Mouse (Mus musculus): ENCODE measurements around the gene Mvb12b. TPM values are rescaled to one million over a fixed set of nuclear protein-coding genes. Genes with fewer than 3 reads are reported as not detected.

Gene Mvb12b
- polyA plus RNA-seq, 1 experiment from 2014 or later, result 12.4 TPM

DNA sequence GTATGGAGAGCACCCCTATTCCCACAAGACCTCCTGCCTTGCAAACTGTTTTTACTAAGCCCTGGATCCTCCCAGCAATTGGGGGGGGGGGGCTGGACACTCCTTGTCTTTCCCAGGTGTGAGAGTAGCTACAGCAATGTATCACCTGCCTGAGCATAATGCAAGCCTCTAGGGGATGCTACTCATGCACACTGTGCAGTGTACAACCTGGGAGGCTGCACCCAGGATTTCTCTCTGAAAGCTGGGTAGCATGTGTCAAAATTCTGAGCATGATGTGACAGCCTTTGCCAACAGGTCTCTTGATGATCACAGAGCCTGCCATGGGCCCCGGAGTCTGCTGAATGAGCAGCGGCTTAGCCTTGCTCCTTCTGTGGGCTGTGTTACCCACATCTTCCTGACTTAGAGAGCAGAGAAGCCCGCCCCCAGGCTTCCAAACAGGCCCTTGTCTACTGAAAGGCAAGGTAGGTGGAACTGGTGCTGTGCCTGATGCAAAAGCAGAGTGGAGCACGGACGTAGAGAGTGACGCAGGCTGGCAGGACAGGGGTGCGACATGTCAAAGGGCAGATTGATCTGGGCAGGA lies 92.7 kb downstream of the Mvb12b start:
- Histone ChIP-seq H3K27ac (ENCODE audit: low read depth, low read length) (no peak overlapping the region), H3K4me1 (ENCODE audit: control insufficient read depth, insufficient read depth, low read length) (peaks cover 6% of the 10 kb centered on the region; the same call in 1 of the 2 replicates), H3K9ac (ENCODE audit: low read depth, low read length) (no peak overlapping the region), H3K4me3 (ENCODE audit: low read depth, low read length) (no peak overlapping the region), H3K4me2 (no peak overlapping the region), H3K36me3 (ENCODE audit: control insufficient read depth, insufficient read depth, low read length) (no peaks in the 10 kb centered on the region), H3K9me3 (replicated peaks; ENCODE audit: control insufficient read depth, low read length) (no peaks in the 10 kb centered on the region), H3K27me3 (ENCODE audit: control insufficient read depth, insufficient read depth, low read length) (no peaks in the 10 kb centered on the region)
- 87% methylated on average over 7 of the region's 7 CpGs for WGBS (ENCODE audit: insufficient replicate concordance)
- no peak for ATAC-seq (replicated peaks; ENCODE audit: insufficient number of reproducible peaks, low FRiP score, low TSS enrichment)

GRCm38 (mm10) chr2:33794483-33794882 lies 93.3 kb downstream of the Mvb12b start:
- Histone ChIP-seq H3K27me3 (ENCODE audit: control insufficient read depth, insufficient read depth, low read length) (no peaks in the 10 kb centered on the region), H3K9ac (ENCODE audit: low read depth, low read length) (no peak overlapping the region), H3K4me1 (ENCODE audit: control insufficient read depth, insufficient read depth, low read length) (peaks cover 6% of the 10 kb centered on the region), H3K9me3 (replicated peaks; ENCODE audit: control insufficient read depth, low read length) (no peaks in the 10 kb centered on the region), H3K4me3 (ENCODE audit: low read depth, low read length) (no peak overlapping the region), H3K36me3 (ENCODE audit: control insufficient read depth, insufficient read depth, low read length) (no peaks in the 10 kb centered on the region), H3K27ac (ENCODE audit: low read depth, low read length) (no peak overlapping the region), H3K4me2 (no peak overlapping the region)
- ATAC-seq (replicated peaks; ENCODE audit: insufficient number of reproducible peaks, low FRiP score, low TSS enrichment), result no peak
- WGBS (ENCODE audit: insufficient replicate concordance), result 66% methylated on average over 9 of the region's 9 CpGs

DNA sequence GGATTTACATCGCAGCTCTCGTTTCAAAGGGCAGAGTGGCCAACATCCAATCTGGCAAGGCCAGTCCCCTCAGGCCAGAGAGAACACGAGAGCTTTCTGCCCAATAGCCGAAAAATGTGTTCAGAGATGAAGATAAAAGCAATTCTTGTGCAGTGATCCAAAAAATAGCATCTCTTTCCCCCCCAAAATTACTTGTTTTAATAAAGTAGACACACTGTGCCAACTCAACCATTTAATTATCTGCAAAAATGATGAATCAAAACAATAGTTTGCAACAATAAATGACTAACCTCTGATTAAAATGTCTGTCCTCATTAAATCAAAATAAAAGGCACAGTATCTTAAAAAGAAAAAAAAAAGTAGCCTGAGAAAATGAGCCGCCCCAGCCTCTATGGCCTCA lies 97.4 kb downstream of the Mvb12b start:
- peaks cover 10% of the 10 kb centered on the region for H3K4me1 ChIP-seq (ENCODE audit: control insufficient read depth, insufficient read depth, low read length)
- no peak overlapping the region for H3K4me3 ChIP-seq (ENCODE audit: low read depth, low read length)
- no peaks in the 10 kb centered on the region for H3K9me3 ChIP-seq (replicated peaks; ENCODE audit: control insufficient read depth, low read length)
- H3K36me3 ChIP-seq (ENCODE audit: control insufficient read depth, insufficient read depth, low read length), result no peaks in the 10 kb centered on the region
- no peak overlapping the region for H3K9ac ChIP-seq (ENCODE audit: low read depth, low read length)
- no peak for ATAC-seq (replicated peaks; ENCODE audit: insufficient number of reproducible peaks, low FRiP score, low TSS enrichment)
- H3K27me3 ChIP-seq (ENCODE audit: control insufficient read depth, insufficient read depth, low read length), result no peaks in the 10 kb centered on the region
- H3K27ac ChIP-seq (ENCODE audit: low read depth, low read length), result no peak overlapping the region
- WGBS (ENCODE audit: insufficient replicate concordance), result 76% methylated on average over 5 of the region's 5 CpGs
- H3K4me2 ChIP-seq, result no peak overlapping the region

GRCm38 (mm10) chr2:33789732-33790131 lies 98.0 kb downstream of the Mvb12b start:
- Histone ChIP-seq H3K9me3 (replicated peaks; ENCODE audit: control insufficient read depth, low read length) (no peaks in the 10 kb centered on the region), H3K36me3 (ENCODE audit: control insufficient read depth, insufficient read depth, low read length) (no peaks in the 10 kb centered on the region), H3K27ac (ENCODE audit: low read depth, low read length) (no peak overlapping the region), H3K27me3 (ENCODE audit: control insufficient read depth, insufficient read depth, low read length) (no peaks in the 10 kb centered on the region), H3K4me1 (ENCODE audit: control insufficient read depth, insufficient read depth, low read length) (peaks cover 8% of the 10 kb centered on the region), H3K4me3 (ENCODE audit: low read depth, low read length) (no peak overlapping the region), H3K4me2 (no peak overlapping the region), H3K9ac (ENCODE audit: low read depth, low read length) (no peak overlapping the region)
- 62% methylated on average over 9 of the region's 9 CpGs for WGBS (ENCODE audit: insufficient replicate concordance)
- no peak for ATAC-seq (replicated peaks; ENCODE audit: insufficient number of reproducible peaks, low FRiP score, low TSS enrichment)

DNA sequence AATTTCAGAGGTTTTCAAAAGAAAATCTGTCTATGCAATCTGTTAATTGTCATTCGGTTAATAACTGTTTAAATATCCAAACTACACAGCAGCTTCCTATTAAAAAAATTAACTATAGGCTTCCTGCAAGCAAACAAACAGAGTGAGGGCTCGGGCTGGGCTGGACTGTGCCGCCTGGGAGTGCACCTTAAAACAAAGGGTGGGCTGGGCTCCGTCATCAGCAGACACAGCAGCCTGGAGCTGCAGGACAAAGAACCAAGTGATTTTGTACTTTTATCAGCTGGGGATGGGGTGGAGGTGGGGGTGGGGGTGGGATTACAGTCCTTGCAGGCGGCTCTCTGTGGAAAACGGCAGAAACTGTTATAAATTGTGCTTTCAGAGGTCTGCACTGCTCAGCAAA lies 98.5 kb downstream of the Mvb12b start:
- H3K4me1 ChIP-seq (ENCODE audit: control insufficient read depth, insufficient read depth, low read length), result peaks cover 4% of the 10 kb centered on the region; the same call in 1 of the 2 replicates
- no peak overlapping the region for H3K27ac ChIP-seq (ENCODE audit: low read depth, low read length)
- ATAC-seq (replicated peaks; ENCODE audit: insufficient number of reproducible peaks, low FRiP score, low TSS enrichment), result no peak

GRCm38 (mm10) chr2:33788851-33789250 lies 98.9 kb downstream of the Mvb12b start:
- Histone ChIP-seq H3K4me2 (no peak overlapping the region), H3K4me3 (ENCODE audit: low read depth, low read length) (no peak overlapping the region), H3K9me3 (replicated peaks; ENCODE audit: control insufficient read depth, low read length) (no peaks in the 10 kb centered on the region), H3K36me3 (ENCODE audit: control insufficient read depth, insufficient read depth, low read length) (no peaks in the 10 kb centered on the region), H3K27ac (ENCODE audit: low read depth, low read length) (no peak overlapping the region), H3K27me3 (ENCODE audit: control insufficient read depth, insufficient read depth, low read length) (no peaks in the 10 kb centered on the region), H3K4me1 (ENCODE audit: control insufficient read depth, insufficient read depth, low read length) (peaks cover 4% of the 10 kb centered on the region; the same call in 1 of the 2 replicates), H3K9ac (ENCODE audit: low read depth, low read length) (no peak overlapping the region)
- 87% methylated on average over 7 of the region's 7 CpGs for WGBS (ENCODE audit: insufficient replicate concordance)
- ATAC-seq (replicated peaks; ENCODE audit: insufficient number of reproducible peaks, low FRiP score, low TSS enrichment), result no peak

More for the DNA sequence above, 98.5 kb downstream of the Mvb12b start:
- H3K36me3 ChIP-seq (ENCODE audit: control insufficient read depth, insufficient read depth, low read length), result no peaks in the 10 kb centered on the region
- no peaks in the 10 kb centered on the region for H3K27me3 ChIP-seq (ENCODE audit: control insufficient read depth, insufficient read depth, low read length)
- WGBS (ENCODE audit: insufficient replicate concordance), result 21% methylated on average over 6 of the region's 6 CpGs
- H3K9ac ChIP-seq (ENCODE audit: low read depth, low read length), result no peak overlapping the region
- H3K4me3 ChIP-seq (ENCODE audit: low read depth, low read length), result no peak overlapping the region
- H3K4me2 ChIP-seq, result no peak overlapping the region
- no peaks in the 10 kb centered on the region for H3K9me3 ChIP-seq (replicated peaks; ENCODE audit: control insufficient read depth, low read length)

- Histone ChIP-seq H3K27me3 (ENCODE audit: control insufficient read depth, insufficient read depth, low read length) (no peaks in the 10 kb centered on the region), H3K9me3 (replicated peaks; ENCODE audit: control insufficient read depth, low read length) (no peaks in the 10 kb centered on the region), H3K9ac (ENCODE audit: low read depth, low read length) (no peak overlapping the region), H3K4me2 (no peak overlapping the region), H3K36me3 (ENCODE audit: control insufficient read depth, insufficient read depth, low read length) (no peaks in the 10 kb centered on the region), H3K4me3 (ENCODE audit: low read depth, low read length) (no peak overlapping the region), H3K4me1 (ENCODE audit: control insufficient read depth, insufficient read depth, low read length) (peaks cover 4% of the 10 kb centered on the region; the same call in 1 of the 2 replicates), H3K27ac (ENCODE audit: low read depth, low read length) (no peak overlapping the region)
- no peak for ATAC-seq (replicated peaks; ENCODE audit: insufficient number of reproducible peaks, low FRiP score, low TSS enrichment)
- WGBS (ENCODE audit: insufficient replicate concordance), result 79% methylated on average over 13 of the region's 13 CpGs
Observed at GRCm38 (mm10) chr2:33788131-33788530, 99.6 kb downstream of the Mvb12b start.

GRCm38 (mm10) chr2:33786064-33786463 lies 101.7 kb downstream of the Mvb12b start:
- ATAC-seq (replicated peaks; ENCODE audit: insufficient number of reproducible peaks, low FRiP score, low TSS enrichment), result no peak
- no peak overlapping the region for H3K9ac ChIP-seq (ENCODE audit: low read depth, low read length)
- 85% methylated on average over 6 of the region's 6 CpGs for WGBS (ENCODE audit: insufficient replicate concordance)
- H3K36me3 ChIP-seq (ENCODE audit: control insufficient read depth, insufficient read depth, low read length), result no peaks in the 10 kb centered on the region
- no peak overlapping the region for H3K4me3 ChIP-seq (ENCODE audit: low read depth, low read length)
- no peaks in the 10 kb centered on the region for H3K9me3 ChIP-seq (replicated peaks; ENCODE audit: control insufficient read depth, low read length)
- no peak overlapping the region for H3K27ac ChIP-seq (ENCODE audit: low read depth, low read length)
- peaks cover 4% of the 10 kb centered on the region; the same call in 1 of the 2 replicates for H3K4me1 ChIP-seq (ENCODE audit: control insufficient read depth, insufficient read depth, low read length)
- H3K27me3 ChIP-seq (ENCODE audit: control insufficient read depth, insufficient read depth, low read length), result no peaks in the 10 kb centered on the region
- H3K4me2 ChIP-seq, result no peak overlapping the region

- 52% methylated on average over 13 of the region's 13 CpGs for WGBS (ENCODE audit: insufficient replicate concordance)
- Histone ChIP-seq H3K36me3 (ENCODE audit: control insufficient read depth, insufficient read depth, low read length) (no peaks in the 10 kb centered on the region), H3K9ac (ENCODE audit: low read depth, low read length) (no peak overlapping the region; the same call in 1 of the 2 replicates), H3K4me2 (no peak overlapping the region), H3K4me3 (ENCODE audit: low read depth, low read length) (no peak overlapping the region), H3K4me1 (ENCODE audit: control insufficient read depth, insufficient read depth, low read length) (peaks cover 4% of the 10 kb centered on the region; the same call in 1 of the 2 replicates), H3K27ac (ENCODE audit: low read depth, low read length) (no peak overlapping the region), H3K9me3 (replicated peaks; ENCODE audit: control insufficient read depth, low read length) (no peaks in the 10 kb centered on the region), H3K27me3 (ENCODE audit: control insufficient read depth, insufficient read depth, low read length) (no peaks in the 10 kb centered on the region)
- ATAC-seq (replicated peaks; ENCODE audit: insufficient number of reproducible peaks, low FRiP score, low TSS enrichment), result no peak
Observed at GRCm38 (mm10) chr2:33785596-33785995, 102.2 kb downstream of the Mvb12b start.

Data from heart, embryonic 11.5 days (tissue).